Mouse (Mus musculus): ENCODE data around the gene Rabl3. TPM values are rescaled to one million over a fixed set of nuclear protein-coding genes. Genes with fewer than 3 reads are reported as not detected.

The Rabl3 gene
- total RNA-seq, 2 experiments from 2014 or later = 9.0 to 10.1 TPM

DNA sequence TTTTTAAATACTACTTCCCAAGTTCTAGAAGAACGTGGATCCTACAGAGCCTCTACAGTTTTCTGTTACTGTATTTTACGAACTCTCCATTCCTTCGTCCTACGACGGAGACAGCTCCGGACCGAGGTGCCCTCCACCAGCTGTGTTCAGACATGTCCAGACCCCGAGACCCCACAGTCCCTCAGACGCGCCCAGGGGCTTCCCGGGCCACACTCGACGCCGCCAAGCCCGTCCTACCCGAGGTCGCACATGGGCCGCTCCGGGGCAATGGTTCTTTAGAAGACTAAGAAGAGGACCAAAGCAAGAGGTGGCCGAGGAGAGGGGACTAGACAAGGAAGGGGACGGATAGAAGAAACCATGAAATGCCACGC lies 460 bp upstream of the Rabl3 start:
- DNase-seq (ENCODE audit: low spot score in 2 of 2) = no peak
- intact Hi-C loops (cut with DNase I) = loop anchor here (5.0 kb wide), 1 partner anchor 98 kb away; no protein-coding TSS in a partner anchor

DNA sequence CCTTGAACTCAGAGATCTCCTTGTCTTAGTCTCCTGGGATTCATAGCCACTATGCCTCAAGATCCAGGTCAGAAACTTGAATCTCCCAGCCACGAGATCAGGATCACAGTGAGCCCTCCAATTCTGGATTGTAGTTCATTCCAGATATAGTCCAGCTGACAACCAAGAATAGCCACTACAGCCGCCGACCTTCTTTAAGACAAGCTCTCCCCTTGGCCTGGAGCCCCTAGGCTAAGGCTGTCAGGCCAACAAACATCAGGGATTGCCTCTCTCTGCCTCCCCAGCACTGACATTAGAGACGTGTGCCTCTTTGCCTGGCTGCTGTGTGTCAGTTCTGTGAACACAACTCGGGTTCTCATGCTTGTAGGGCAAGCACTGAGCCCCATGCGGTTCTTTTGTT lies 1.1 kb downstream of the Rabl3 start:
- intact Hi-C loops (cut with DNase I) = no loop called here

GRCm38 (mm10) chr16:37546312-37546711 lies 6.6 kb downstream of the Rabl3 start:
- no peak for DNase-seq (ENCODE audit: low spot score in 2 of 2)
- intact Hi-C loops (cut with DNase I) = no loop called here

More for the DNA sequence above, 1.1 kb downstream of the Rabl3 start:
- no peak for DNase-seq (ENCODE audit: low spot score in 2 of 2)

DNA sequence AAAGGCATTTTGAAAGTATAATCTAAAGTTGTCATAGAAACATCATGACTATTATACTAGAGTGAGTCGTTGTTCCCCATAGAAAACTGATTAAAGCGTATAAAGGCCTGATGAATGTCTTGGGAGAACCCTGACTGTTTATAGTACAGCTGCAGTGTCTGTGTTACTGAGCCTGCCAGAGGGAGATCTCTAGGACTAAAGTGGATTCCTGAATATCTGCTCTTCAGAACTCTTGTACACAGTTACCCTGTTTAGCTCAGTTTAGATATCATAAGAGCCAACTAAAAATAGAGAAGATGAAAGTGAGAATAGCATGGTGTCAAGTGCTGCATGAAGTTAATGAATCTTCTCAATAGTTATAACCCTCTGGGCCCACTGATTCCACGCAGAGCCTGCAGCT lies 10.6 kb downstream of the Rabl3 start:
- intact Hi-C loops (cut with DNase I) = no loop called here
- DNase-seq (ENCODE audit: low spot score in 2 of 2) = no peak

DNA sequence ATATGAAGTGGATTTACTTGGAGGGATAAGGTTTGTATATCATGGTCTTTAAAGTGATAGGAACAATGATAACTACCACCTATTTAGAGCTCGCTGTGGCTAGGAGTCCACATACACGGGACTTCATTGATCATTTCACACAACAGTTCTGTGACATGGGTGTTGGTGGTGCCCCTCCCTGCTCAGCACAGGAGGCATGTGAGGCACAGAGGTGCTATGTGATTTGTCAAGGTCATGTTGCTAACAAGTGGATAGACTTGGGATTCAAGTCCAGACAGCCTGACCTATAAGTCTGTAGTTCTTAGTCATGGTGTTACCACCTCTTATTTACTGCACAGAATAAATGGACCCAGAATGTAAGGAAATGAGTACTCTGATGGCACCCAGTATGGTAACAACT lies 11.3 kb downstream of the Rabl3 start:
- no peak for DNase-seq (ENCODE audit: low spot score in 2 of 2)
- intact Hi-C loops (cut with DNase I) = no loop called here

GRCm38 (mm10) chr16:37552824-37553223 lies 13.1 kb downstream of the Rabl3 start:
- intact Hi-C loops (cut with DNase I) = no loop called here
- DNase-seq (ENCODE audit: low spot score in 2 of 2) = no peak

- DNase-seq (ENCODE audit: low spot score in 2 of 2) = no peak
- intact Hi-C loops (cut with DNase I) = no loop called here
These were observed 22.7 kb downstream of the Rabl3 start for GRCm38 (mm10) chr16:37562414-37562813.

DNA sequence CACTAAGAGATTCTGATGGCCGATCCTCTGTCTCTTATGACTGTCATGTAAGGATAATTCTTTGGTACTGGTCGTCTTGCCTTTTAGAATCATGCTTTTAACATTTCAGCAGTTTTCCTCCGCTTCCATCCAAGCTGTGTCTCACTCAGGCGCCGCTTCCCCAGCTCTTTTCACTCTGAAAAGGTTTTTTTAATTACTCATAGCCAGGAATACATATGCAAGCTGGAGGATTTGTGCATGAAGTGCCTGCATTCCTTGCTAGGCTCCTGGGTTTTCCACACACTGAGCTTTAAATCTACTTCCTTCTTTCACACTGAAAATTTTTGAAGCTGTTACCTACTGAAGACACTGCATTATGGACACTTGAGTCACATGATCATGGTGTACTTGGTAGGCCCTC lies 23.3 kb downstream of the Rabl3 start:
- peak; percentile 26 to 34 for DNase-seq (ENCODE audit: low spot score in 2 of 2)
- intact Hi-C loops (cut with DNase I) = no loop called here

DNA sequence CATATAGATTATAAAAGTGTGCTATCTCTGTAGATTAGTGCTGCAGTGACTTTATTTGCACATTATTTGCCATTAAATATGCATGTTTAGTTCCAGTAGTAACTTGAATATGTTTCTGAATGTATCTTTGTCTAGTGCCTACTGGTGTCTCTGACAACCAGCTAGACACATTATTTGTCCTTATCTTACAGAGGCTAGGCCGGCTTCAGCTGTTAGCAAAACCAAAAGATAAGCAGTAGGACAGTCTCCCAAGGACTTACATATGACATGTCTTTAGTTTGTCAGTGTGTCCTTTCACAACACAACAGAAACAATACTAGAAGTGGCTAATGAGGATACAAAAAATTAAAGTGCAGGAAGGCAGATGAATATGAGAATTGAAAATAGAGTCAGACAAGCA lies 25.4 kb downstream of the Rabl3 start:
- intact Hi-C loops (cut with DNase I) = no loop called here
- no peak for DNase-seq (ENCODE audit: low spot score in 2 of 2)

DNA sequence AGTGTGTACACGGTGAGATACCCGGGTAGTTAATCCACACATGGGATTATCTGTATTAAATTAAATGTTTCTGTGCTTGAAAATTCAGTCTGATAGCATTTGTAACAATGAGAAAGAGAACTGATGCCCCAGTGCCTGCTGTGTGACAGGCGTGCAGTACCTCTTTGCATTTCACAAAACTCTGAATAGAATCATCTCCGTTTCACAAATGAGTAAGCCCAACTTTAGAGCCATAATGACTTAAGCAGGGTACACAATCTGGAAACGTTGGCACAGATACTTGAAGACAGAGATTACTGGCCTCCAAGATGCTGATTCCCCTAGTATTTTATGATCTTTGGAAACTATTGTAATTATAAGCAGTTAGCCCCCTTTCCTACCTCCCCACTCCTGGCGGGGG lies 26.4 kb downstream of the Rabl3 start:
- intact Hi-C loops (cut with DNase I) = no loop called here
- DNase-seq (ENCODE audit: low spot score in 2 of 2) = no peak

DNA sequence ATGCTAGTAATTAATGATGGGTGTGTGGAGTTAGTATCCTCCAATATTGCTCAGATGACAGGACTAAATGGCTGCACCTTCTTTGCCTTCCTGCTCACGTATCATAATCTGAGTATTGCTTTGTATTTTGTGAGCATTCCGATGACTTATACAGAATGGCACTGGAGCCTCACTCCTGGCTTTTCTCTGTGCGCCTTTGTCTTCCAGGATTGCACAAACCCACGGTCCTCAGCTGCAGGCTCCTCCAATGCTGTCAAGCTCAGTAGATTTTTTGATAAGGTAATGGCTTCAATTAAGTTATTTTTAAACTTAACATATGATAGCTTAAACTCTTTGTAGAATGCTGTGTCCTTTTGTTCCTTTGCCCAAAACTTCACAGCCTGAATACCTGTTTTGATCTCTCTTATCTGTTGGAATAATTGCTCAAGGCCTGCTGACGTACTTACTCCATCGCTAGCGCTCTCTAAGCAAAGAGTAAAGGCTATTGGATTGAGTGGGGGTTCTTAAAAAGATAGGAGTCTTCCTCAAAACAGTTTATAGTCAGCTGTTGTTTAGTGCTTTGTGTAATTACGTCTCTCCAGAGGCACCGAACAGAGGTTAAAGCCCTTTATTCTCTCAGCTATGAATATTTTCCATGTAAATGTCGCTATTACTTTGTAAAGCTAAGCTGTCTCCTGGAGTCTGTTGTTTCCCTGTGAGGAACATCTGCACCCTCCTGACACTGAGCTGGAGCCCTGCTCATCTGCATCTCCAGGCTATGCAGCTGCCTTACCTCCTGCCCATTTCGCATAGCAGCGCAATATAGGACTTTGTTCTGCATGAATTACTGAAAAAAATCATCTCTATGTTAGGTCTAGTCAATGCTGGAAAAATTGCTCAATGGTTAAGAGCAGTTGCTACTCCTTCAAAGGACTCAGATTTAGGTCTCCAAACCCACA lies 27.7 kb downstream of the Rabl3 start:
- intact Hi-C loops (cut with DNase I) = no loop called here
- no peak for DNase-seq (ENCODE audit: low spot score in 2 of 2)

DNA sequence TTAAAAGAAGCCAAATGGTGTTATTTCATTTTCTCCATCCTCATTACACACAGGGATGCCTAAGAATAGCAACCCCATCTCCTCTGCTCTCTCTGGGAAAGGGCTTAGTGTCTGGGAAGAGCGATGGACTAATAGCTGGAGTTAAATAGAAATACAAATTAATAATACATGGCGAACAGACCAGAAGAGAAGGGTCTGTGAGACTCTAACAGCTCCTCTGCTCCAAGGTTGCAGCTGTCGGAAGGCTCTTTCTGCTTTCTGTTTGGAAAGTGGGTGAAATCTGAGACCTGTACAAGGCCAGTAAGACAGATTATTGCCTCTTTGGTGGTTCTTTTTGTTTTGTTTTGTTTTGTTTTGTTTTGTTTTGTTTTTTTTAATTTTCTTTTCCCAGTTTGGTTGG lies 31.9 kb downstream of the Rabl3 start:
- no peak for DNase-seq (ENCODE audit: low spot score in 2 of 2)
- intact Hi-C loops (cut with DNase I) = no loop called here

GRCm38 (mm10) chr16:37572117-37572754 lies 32.6 kb downstream of the Rabl3 start:
- DNase-seq (ENCODE audit: low spot score in 2 of 2) = no peak
- intact Hi-C loops (cut with DNase I) = no loop called here

- intact Hi-C loops (cut with DNase I) = no loop called here
- no peak for DNase-seq (ENCODE audit: low spot score in 2 of 2)
These were observed 33.4 kb downstream of the Rabl3 start for GRCm38 (mm10) chr16:37573061-37573460.

DNA sequence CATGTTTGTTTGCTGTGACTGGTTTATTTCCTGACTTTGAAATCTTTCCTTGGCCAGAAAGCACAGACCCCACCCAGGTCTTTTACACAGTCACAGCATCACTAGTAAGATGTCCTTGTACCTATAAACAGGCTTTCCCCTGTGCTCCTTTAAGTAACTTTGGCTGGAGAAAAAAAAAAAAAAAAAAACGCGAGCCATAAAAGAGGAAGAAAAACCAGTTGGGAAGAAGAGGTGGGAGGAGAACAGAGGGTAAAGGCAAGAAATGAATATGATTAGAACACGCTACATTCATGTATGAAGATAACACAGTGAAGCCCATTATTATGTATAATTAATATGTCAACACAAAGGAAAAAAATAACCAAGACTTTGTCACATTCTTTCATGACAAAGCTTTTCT lies 35.6 kb downstream of the Rabl3 start:
- intact Hi-C loops (cut with DNase I) = no loop called here
- DNase-seq (ENCODE audit: low spot score in 2 of 2) = no peak

DNA sequence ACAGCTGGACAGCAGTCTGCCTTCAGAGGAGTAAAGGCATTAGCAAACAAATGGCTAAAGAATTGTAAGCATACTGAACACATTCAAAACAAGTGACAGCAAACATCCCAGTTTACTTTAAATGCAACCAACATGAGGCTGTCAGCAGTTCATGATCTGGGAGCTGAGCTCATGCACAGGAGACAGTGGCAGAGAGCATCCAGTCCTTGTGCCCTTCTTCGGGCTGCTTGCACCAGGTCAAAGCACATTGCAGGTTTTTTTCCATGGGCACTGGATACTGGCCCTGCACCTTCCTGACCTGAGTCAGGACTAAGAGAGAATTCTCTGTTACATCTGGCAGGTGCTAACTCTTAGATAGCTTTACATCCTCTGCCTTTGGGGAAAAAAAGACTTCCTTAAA lies 39.9 kb downstream of the Rabl3 start:
- intact Hi-C loops (cut with DNase I) = no loop called here
- DNase-seq (ENCODE audit: low spot score in 2 of 2) = no peak

- intact Hi-C loops (cut with DNase I) = no loop called here
- no peak for DNase-seq (ENCODE audit: low spot score in 2 of 2)
These were observed 40.3 kb downstream of the Rabl3 start, which contains the start of gene Hgd for GRCm38 (mm10) chr16:37579994-37580393. Gene Hgd (plus strand): TSS chr16:37580153.

- intact Hi-C loops (cut with DNase I) = no loop called here
- no peak for DNase-seq (ENCODE audit: low spot score in 2 of 2)
These were observed 41.0 kb downstream of the Rabl3 start for GRCm38 (mm10) chr16:37580651-37581050.

- no peak for DNase-seq (ENCODE audit: low spot score in 2 of 2)
- intact Hi-C loops (cut with DNase I) = no loop called here
These were observed 42.2 kb downstream of the Rabl3 start for GRCm38 (mm10) chr16:37581901-37582300.

DNA sequence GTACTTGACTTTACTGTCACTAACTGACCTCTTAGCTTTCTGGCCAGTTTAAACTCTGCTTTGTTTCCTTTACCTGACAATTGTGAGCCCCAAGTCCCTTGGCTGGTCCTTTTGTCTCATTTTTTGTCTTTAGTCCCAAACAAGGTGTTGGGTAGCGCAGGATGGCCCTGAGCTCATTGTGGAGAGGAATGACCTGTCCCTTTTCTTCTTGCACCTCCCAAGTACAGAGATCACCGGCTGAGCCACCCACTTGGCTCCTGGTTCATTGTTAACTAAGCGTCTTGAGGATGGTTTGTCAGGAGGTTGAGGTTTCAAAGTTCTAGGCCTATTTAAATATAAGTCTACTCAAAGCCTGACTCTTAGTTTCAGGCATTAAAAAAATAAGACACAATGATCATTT lies 43.6 kb downstream of the Rabl3 start:
- no peak for DNase-seq (ENCODE audit: low spot score in 2 of 2)
- intact Hi-C loops (cut with DNase I) = no loop called here

DNA sequence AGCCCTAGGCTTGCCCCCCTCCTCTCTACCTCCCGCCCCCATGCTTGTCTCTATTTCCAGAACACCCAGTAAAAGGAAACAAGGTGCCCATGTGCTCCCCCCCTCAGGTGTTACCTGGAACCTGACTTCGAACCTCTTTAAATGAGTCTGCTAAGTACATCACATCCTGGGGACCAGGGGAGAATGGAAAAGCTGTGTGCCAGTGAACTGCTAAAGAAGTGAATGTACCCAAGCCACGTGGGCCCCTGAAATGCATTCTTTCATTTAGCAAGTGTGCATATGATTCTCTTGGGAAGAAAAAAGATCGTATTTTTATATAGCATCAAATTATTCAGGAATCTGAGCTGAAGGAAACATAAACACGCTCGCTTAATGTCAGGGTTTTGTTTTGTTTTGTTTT lies 44.1 kb downstream of the Rabl3 start:
- DNase-seq (ENCODE audit: low spot score in 2 of 2) = peak in 1 of 2 experiments; percentile 31
- intact Hi-C loops (cut with DNase I) = no loop called here
